Mouse (Mus musculus) kidney, adult 11 months (tissue): ENCODE data around the gene A830018L16Rik.

ENCODE experiments used
- DNase-seq: peaks from one replicate; pipeline ENCODE4 v3.0.0; 2022

A830018L16Rik gene

DNA sequence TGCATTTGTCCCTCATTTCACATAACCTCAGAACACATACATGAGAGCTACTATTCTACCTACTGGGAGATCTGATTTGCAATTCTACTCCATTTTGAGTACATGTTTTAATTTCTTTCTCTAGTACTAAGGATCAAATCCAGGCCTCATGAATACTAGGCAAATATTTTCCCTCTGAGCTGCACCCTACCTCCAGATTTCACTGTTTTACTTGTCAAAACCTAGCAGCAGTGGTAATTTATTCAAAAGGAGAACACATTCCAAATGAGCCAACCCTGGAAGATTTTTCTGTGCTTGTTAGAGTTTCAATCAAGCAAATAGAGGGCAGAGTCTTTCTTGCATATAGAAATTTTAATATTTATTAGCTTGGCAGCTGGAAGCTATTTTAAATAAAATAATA is 238.9 kb downstream of the A830018L16Rik start:
- no peak for DNase-seq

DNA sequence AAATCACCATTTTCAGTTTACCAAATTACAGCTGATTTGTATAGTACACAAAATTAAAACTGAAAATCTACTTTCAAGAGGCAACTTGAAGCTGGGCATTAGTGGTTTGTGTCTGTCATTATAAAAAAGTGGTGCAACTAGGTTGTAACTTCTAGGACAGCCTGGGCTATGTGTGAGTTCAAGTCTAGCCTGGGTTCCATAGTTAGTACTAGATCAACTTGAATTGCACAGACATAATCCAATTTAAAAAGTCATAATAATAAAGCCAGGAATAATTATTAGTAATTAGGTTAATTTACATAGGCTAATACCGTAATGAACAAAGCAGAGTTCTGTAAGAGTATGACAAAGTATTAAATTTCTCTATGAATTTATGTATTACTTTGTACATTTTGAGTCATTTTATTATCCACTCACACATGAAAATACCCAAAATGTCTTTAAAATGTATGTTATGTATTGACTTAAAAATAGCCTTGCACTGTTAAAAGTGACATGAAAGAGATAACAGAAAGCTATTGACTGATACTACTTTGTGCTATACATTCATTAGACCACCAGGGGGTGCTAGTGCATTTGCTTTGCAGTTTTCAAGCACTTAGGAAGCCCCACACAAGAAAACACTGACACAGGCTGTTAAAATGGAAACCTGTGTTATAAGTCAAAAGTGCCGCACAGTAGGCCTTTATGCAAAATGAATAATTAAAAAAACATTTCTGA is 243.6 kb downstream of the A830018L16Rik start:
- no peak for DNase-seq

GRCm38 (mm10) chr1:11658061-11658625 is 244.2 kb downstream of the A830018L16Rik start:
- DNase-seq, result no peak

DNA sequence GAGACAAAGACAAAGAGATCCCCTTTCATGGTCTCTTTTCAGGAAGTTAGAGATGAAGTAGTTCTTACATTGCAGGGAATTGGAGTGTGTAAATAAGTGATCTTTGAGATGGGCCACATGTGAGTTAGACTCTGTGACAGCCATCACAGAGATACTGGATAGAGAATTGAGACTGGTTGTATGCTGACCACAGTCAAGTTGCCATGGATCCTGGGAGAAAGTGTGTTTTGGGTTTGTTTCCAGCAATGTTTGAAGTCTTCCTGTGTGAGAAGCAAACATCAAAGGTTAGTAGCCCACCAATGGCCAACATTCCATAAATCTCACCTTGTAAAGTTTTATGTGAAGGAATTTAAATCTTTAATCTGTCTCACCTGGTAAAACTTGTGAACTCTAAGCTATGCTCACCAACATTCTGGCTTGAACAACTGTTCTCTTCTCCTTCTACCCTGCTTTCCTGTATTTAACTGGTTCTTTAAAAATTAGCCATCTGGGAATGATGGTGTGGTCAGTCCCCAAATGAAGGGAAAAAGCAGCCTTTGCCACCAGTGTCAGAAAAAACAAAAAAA is 330.9 kb downstream of the A830018L16Rik start:
- DNase-seq, result no peak

GRCm38 (mm10) chr1:11748424-11748823 is 334.5 kb downstream of the A830018L16Rik start:
- DNase-seq, result no peak

DNA sequence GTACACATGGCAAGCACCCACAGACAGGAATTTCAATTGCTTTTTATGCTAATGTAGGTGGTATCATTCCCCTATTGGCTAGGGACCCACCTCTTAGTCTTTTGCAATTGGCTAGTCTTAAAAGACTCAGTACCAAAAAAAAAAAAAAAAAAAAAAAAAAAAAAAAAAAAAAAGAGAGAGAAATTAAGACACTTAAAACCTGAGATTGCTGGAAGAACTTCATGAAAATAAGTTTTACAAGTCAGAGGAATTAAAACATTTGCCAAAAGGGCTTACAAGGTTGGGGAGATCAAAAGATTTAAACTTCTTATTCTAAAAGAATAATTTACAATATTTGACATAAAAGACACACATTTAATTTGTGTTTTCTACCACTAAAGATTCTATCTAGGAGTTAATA is 336.2 kb downstream of the A830018L16Rik start:
- no peak for DNase-seq

DNA sequence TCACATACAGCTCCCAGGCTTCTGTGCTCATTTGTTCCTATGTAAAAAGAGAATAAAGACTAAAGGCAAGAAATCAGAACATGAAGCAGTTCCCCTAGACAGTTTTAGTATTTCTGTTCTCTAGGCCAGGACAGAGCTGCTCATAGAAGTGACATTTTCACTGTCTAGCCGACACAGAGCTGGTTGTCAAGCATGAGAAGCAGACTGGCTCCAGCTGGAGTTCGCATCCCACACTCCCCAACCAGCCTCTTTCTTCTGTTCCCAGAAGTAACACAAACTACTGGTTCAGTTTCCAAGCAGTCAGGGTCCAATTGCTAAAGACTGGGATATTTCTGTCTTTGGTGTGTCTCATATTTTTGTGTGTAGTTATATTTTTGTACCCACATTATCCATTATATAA is 336.7 kb downstream of the A830018L16Rik start:
- no peak for DNase-seq

DNA sequence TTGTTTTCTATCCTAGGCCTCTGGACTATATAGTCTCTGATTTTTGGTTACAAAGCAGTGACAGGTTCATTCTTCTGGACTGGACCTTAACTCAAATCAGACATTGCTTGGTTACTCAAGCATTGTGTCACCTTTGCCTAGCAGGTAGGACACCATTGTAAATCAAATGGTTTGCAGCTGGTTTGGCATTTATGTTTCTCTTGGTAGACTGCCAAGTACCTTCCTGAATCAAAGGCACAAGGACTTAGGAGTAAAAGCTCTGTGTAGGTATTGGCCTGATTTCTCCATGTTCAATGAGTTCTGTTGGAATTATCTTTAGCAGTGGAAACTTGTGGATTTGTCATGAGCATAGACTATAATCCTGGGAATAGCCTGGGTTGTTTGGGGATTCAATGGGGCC is 338.1 kb downstream of the A830018L16Rik start:
- peak; percentile 13 for DNase-seq

- DNase-seq, result no peak
Measured at GRCm38 (mm10) chr1:11788264-11788663, 374.4 kb downstream of the A830018L16Rik start.

DNA sequence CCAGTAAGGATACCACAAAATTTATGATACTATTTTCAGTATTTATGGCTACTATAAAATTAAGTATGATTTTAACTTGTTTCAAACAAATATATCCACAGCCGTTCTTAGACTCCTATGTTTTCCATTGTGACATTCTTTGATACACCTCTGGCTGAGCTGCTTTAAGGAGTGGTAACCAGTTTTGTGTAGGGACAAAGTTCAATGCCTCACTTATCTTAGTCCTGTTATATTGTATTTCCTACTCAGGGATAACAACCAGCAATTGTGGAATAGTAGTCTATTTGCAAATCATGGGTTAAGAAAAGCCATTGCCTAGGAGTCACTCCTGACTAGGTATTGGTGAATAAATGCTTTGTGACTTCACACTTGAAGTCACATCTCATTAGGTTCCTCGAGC is 378.9 kb downstream of the A830018L16Rik start:
- no peak for DNase-seq

DNA sequence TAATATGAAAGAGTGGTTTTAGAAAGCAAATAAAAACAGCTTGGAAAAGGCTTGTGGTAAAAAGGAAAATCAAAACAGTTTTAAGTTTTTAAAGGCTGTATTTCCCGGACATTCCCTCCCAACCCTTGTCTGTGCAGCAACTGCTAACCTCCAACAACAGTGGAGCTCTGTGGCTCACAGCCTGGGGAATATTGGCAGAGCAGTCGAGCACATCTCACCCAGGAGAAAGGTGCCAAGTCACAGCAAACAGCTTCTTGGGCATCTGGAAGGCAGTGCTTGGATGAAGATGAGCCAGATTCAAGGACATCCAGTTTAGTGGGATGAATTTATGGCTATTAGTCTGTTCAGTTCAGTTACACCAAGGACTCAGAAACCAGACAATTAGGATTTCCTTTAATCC is 381.8 kb downstream of the A830018L16Rik start:
- DNase-seq, result no peak

DNA sequence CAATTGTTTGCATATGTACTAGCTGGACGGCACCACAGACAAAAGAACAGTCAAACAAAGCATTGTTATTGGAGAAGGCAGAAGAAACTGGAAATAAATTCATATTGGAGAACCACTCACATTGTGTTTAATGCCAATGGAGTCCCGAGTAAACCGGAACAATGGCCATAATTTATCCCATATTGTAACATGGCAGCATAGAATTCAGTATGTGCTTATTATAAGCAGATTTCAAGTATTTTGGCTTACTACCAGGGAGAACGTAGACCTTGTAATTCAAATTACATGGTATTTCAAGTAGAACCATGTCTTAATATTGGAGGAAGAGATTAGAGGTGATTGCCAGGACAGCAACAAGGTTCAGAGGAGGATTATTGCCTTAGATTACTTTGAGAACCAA is 458.9 kb downstream of the A830018L16Rik start:
- DNase-seq, result no peak

- DNase-seq, result no peak
Measured at GRCm38 (mm10) chr1:11873573-11873972, 459.7 kb downstream of the A830018L16Rik start.

DNA sequence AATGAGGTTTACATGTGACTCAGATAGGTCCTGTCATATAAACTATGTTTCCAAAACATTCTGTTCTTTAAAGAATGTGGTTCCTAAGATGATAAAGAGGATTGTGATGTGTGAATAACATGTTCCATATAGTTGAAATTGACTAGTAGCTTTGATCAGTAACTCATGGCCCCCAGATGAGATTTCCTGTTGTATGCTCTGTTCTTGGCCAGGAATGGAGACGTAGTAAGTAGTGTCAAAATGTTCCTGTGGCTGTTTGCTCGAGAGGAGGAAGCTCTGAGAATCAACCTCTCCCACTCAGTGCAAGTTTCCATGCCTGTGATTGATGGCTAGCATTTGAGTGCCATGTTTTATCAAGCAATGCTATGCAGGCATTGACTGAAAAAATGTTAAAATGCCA is 467.8 kb downstream of the A830018L16Rik start:
- no peak for DNase-seq

- DNase-seq, result no peak
Measured at GRCm38 (mm10) chr1:11895715-11896114, 481.8 kb downstream of the A830018L16Rik start.

DNA sequence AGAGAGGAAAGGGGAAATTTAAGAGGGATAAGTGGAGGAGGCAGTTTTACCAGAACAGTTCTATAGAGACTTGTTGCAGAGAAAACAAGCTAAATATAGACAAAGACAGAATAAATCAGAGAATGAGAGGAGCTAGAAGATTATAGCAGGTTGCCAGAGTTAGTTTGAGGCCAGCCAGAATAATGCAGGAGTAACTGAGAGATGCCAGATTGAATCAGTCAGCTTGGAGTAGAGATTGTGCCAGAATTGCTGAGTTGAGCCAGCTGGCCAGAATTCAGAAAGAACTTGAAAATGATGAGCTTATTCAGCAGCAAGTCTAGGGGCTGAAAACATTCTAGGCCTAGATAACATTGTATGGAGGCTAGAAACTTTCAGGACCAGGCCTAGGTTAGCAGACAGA is 502.0 kb downstream of the A830018L16Rik start:
- DNase-seq, result no peak

GRCm38 (mm10) chr1:11936984-11937383 is 523.1 kb downstream of the A830018L16Rik start:
- no peak for DNase-seq

DNA sequence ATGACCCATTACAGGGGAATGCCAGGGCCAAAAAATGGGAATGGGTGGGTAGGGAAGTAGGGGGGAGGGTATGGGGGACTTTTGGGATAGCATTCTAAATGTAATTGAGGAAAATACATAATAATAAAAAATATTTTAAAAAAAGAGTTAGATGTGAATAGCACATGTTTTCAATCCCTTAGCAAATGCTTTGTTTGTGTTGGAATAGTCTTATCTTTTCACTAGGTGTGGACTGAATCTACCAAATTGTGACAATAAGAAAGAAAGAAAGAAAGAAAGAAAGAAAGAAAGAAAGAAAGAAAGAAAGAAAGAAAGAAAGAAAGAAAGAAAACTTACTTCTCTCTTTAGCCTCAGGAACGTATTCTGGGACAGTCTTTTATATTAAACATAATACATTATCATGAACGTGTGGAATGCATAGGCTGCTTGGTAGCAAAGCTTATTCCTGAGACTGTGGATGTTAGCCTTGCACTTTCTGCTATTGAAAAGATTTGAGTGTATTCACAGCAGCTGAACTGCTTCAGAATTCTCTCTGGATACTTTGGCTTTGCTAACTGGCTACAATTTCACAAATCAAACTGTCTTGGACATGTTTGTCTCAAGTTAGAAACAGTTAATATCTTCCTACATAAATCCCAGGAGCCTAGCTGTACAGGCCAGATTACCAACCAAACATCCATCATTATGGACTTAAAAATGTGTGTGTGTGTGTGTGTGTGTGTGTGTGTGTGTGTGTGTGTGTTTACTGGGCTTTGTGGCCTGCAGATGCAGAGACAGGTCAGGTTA is 545.7 kb downstream of the A830018L16Rik start:
- no peak for DNase-seq

DNA sequence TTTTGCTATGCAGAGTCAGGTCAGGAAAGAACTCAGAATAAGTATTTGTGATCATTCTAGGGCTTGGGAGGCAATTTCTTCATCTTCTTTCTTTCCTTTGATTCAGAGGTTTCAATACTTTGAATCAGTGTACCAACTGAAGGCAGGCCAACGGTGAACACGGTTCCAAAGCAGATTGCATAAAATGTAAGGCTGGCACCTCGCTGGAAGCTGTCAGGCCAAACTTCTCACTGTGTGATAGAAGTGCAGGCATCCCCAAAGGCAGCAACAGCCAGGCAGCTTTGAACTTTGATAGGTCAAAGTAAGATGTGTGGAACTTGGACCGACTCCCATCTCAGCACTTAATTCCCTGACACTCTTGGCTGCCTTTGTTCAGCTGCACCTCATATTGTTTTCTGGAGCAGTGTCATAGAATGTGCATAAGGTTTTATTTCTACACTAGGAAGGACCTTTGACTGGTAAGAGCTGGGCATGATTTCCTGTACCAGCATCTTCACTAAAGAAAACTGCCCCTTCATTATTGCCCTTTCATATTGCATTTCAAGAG is 568.8 kb downstream of the A830018L16Rik start:
- DNase-seq, result no peak

GRCm38 (mm10) chr1:11990011-11990410 is 576.1 kb downstream of the A830018L16Rik start:
- no peak for DNase-seq

DNA sequence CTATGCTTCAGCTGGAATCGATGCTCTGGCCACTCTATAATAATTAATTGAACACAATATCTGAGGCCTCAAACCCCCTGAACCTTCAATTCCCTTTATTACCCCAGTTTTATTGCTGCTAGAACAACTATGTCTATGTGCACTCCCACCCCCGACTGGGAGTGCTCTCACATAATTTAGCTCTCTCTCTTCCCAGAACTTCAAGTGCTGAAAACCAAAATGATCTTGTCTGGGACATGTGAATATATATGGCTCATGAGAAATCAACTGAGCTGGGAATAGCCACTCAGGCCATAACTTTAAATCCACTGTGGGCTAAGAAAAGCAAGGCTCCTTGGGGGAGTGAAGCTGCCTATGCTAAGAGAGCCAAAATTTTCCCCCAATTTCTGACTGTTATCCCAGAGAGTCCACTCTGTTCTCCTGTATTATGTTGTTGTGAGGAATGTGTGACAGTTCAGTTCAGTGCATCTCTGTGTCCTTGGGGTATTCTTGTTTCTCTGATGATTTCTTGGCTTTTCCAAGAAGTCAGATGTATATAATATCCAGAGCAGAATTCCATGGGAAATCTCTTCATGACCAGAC is 582.5 kb downstream of the A830018L16Rik start:
- DNase-seq, result no peak

DNA sequence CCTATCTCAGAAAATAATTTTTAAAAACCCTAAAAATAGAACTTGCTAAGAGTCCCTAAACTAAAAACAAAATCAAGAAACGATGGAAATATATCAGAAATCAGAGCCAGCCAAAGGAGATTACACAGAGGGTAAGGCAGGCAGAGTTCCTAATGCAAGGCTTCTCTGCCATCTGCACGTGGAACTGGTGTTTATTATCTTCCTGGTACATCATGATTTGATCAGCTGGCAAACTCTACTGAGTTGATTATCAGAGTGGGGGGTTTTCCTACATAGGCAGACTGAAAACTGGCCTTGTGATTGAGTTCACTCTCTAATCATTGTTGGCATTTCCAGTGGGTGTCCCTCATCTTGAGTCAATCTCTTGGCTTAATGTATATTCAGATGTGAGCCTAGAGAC is 583.7 kb downstream of the A830018L16Rik start:
- DNase-seq, result no peak

GRCm38 (mm10) chr1:12000557-12000956 is 586.7 kb downstream of the A830018L16Rik start:
- no peak for DNase-seq
